Mouse (Mus musculus): ENCODE measurements around the gene Klhl31. TPM values are rescaled to one million over a fixed set of nuclear protein-coding genes. Genes with fewer than 3 reads are reported as not detected.

The Klhl31 gene
- polyA plus RNA-seq, 1 experiment: 0.75 TPM

DNA sequence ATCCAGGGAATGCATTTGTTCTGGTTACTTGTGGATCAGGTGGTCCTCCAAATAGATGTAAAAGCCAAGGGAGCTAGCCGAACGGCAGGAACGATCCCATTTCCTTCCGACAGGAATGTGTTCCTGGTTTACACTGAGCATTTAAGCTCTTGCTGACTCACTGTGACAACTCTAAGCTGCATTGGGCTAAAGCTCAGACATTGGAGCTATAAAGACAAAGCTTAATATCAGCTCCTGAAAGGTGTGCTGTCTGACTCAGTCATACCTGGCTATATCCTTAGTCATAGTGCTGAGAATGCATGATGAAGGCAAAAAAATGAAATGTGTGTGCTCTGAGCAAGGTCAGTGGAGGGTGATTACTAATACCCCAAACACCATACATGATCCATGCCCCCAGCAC lies 67.8 kb downstream of the Klhl31 start:
- DNase-seq: no peak
- Histone ChIP-seq H3K27me3 (ENCODE audit: control insufficient read depth, insufficient read depth, low read length) (no peaks in the 10 kb centered on the region), H3K27ac (ENCODE audit: control insufficient read depth, insufficient read depth, low read length) (no peak overlapping the region), H3K4me1 (replicated peaks; ENCODE audit: control insufficient read depth, insufficient read depth, low read length) (no peaks in the 10 kb centered on the region), H3K36me3 (ENCODE audit: control insufficient read depth, insufficient read depth, low read length) (no peaks in the 10 kb centered on the region), H3K4me3 (ENCODE audit: control insufficient read depth, insufficient read depth, low read length) (no peak overlapping the region)
- WGBS: 95% methylated on average over 4 of the region's 4 CpGs
- TF ChIP-seq CTCF (IDR thresholded peaks at IDR 0.05; ENCODE audit: borderline replicate concordance, control insufficient read depth, extremely low read depth, insufficient read depth, low read length, poor library complexity) (no peak), POLR2A (IDR thresholded peaks at IDR 0.05; ENCODE audit: control insufficient read depth, extremely low read depth, insufficient read depth, low read length, poor library complexity) (no peak)

GRCm38 (mm10) chr9:77706515-77706914 lies 70.2 kb downstream of the Klhl31 start:
- Histone ChIP-seq H3K4me3 (ENCODE audit: control insufficient read depth, insufficient read depth, low read length) (no peak overlapping the region), H3K36me3 (ENCODE audit: control insufficient read depth, insufficient read depth, low read length) (no peaks in the 10 kb centered on the region), H3K27ac (ENCODE audit: control insufficient read depth, insufficient read depth, low read length) (no peak overlapping the region), H3K4me1 (replicated peaks; ENCODE audit: control insufficient read depth, insufficient read depth, low read length) (no peaks in the 10 kb centered on the region), H3K27me3 (ENCODE audit: control insufficient read depth, insufficient read depth, low read length) (no peaks in the 10 kb centered on the region)
- WGBS: 96% methylated on average over 6 of the region's 6 CpGs
- TF ChIP-seq POLR2A (IDR thresholded peaks at IDR 0.05; ENCODE audit: control insufficient read depth, extremely low read depth, insufficient read depth, low read length, poor library complexity): no peak
- TF ChIP-seq CTCF (IDR thresholded peaks at IDR 0.05; ENCODE audit: borderline replicate concordance, control insufficient read depth, extremely low read depth, insufficient read depth, low read length, poor library complexity): no peak
- DNase-seq: no peak

GRCm38 (mm10) chr9:77707433-77708139 lies 71.3 kb downstream of the Klhl31 start:
- H3K4me3 ChIP-seq (ENCODE audit: control insufficient read depth, insufficient read depth, low read length): no peak overlapping the region
- 87% methylated on average over 9 of the region's 9 CpGs for WGBS
- H3K4me1 ChIP-seq (replicated peaks; ENCODE audit: control insufficient read depth, insufficient read depth, low read length): no peaks in the 10 kb centered on the region; the same call in 1 of the 2 replicates
- no peak for TF ChIP-seq POLR2A (IDR thresholded peaks at IDR 0.05; ENCODE audit: control insufficient read depth, extremely low read depth, insufficient read depth, low read length, poor library complexity)
- no peak for TF ChIP-seq CTCF (IDR thresholded peaks at IDR 0.05; ENCODE audit: borderline replicate concordance, control insufficient read depth, extremely low read depth, insufficient read depth, low read length, poor library complexity)
- no peaks in the 10 kb centered on the region for H3K27me3 ChIP-seq (ENCODE audit: control insufficient read depth, insufficient read depth, low read length)
- H3K27ac ChIP-seq (ENCODE audit: control insufficient read depth, insufficient read depth, low read length): no peak overlapping the region
- no peaks in the 10 kb centered on the region for H3K36me3 ChIP-seq (ENCODE audit: control insufficient read depth, insufficient read depth, low read length)
- no peak for DNase-seq

- Histone ChIP-seq H3K36me3 (ENCODE audit: control insufficient read depth, insufficient read depth, low read length) (no peaks in the 10 kb centered on the region), H3K27ac (ENCODE audit: control insufficient read depth, insufficient read depth, low read length) (no peak overlapping the region), H3K27me3 (ENCODE audit: control insufficient read depth, insufficient read depth, low read length) (no peaks in the 10 kb centered on the region), H3K4me1 (replicated peaks; ENCODE audit: control insufficient read depth, insufficient read depth, low read length) (no peaks in the 10 kb centered on the region; the same call in 1 of the 2 replicates), H3K4me3 (ENCODE audit: control insufficient read depth, insufficient read depth, low read length) (no peak overlapping the region)
- 41% methylated on average over 5 of the region's 5 CpGs for WGBS
- DNase-seq: no peak
- no peak for TF ChIP-seq POLR2A (IDR thresholded peaks at IDR 0.05; ENCODE audit: control insufficient read depth, extremely low read depth, insufficient read depth, low read length, poor library complexity)
- no peak for TF ChIP-seq CTCF (IDR thresholded peaks at IDR 0.05; ENCODE audit: borderline replicate concordance, control insufficient read depth, extremely low read depth, insufficient read depth, low read length, poor library complexity)
Measured at GRCm38 (mm10) chr9:77708950-77709349, 72.7 kb downstream of the Klhl31 start.

Other genes with a start within 250 kb of the Klhl31 start
- 51.3 and 76.0 TPM in 2 replicates for gene Lrrc1, start 91.6 kb upstream of the Klhl31 start, polyA plus RNA-seq (2012; rRNA removed)
- gene Gclc, start 118.0 kb downstream of the Klhl31 start, polyA plus RNA-seq (2012; rRNA removed): 24.7 and 26.6 TPM in 2 replicates

All from thymus, adult 2 months (tissue).